Mouse (Mus musculus) testis, adult 2 months (tissue): ENCODE results near the gene Msh5. TPM values are rescaled to one million over a fixed set of nuclear protein-coding genes. Genes with fewer than 3 reads are reported as not detected.
"Not testable (repeated sequence)": the region's sequence is repeated elsewhere in the genome, so short reads cannot be mapped to it uniquely, and the experiment has no call there.

ENCODE experiments used
- H3K27ac ChIP-seq: fragments of 200-500 bp; 2 replicates; pipeline ENCODE4 v1.5.1; 2012; ENCODE audit warnings: low read depth, low read length; ENCODE audit not compliant: control insufficient read depth, insufficient read depth
- H3K27me3 ChIP-seq: fragments of 200-500 bp; 2 replicates; pipeline ENCODE4 v1.6.1; 2012; ENCODE audit warnings: mild to moderate bottlenecking, low read length, moderate library complexity; ENCODE audit not compliant: control insufficient read depth, insufficient read depth
- H3K36me3 ChIP-seq: fragments of 200-500 bp; 2 replicates; pipeline ENCODE4 v1.6.1; 2012; ENCODE audit warnings: mild to moderate bottlenecking, low read length; ENCODE audit not compliant: control insufficient read depth, insufficient read depth
- H3K4me1 ChIP-seq: fragments of 200-500 bp; 2 replicates; pipeline ENCODE4 v1.6.1; 2012; ENCODE audit warnings: low read length; ENCODE audit not compliant: control insufficient read depth, insufficient read depth
- H3K4me3 ChIP-seq: fragments of 200-500 bp; 2 replicates; pipeline ENCODE4 v1.5.1; 2012; ENCODE audit warnings: low read depth, mild to moderate bottlenecking, low read length, moderate library complexity, mixed read lengths; ENCODE audit not compliant: control insufficient read depth
- CTCF ChIP-seq: fragments of 200-500 bp; IDR thresholded peaks from 2 replicates; pipeline ENCODE4 v1.5.1; 2012; ENCODE audit warnings: low read depth, mild to moderate bottlenecking, inconsistent platforms, low read length, moderate library complexity; ENCODE audit not compliant: control insufficient read depth, insufficient read depth, insufficient replicate concordance
- POLR2A ChIP-seq: fragments of 200-500 bp; IDR thresholded peaks from 2 replicates; pipeline ENCODE4 v1.6.1; 2012; ENCODE audit warnings: low read depth, mild to moderate bottlenecking, inconsistent platforms, low read length, moderate library complexity; ENCODE audit not compliant: control insufficient read depth
- polyA plus RNA-seq: library from polyadenylated mRNA; depleted of rRNA; stranded (reverse); fragments of >200 nt; gene quantifications from 2 replicates; pipeline ENCODE4 v1.2.3, GENCODE M21; 2012

The Msh5 gene
- polyA plus RNA-seq, 1 experiment = 19.3 TPM

DNA sequence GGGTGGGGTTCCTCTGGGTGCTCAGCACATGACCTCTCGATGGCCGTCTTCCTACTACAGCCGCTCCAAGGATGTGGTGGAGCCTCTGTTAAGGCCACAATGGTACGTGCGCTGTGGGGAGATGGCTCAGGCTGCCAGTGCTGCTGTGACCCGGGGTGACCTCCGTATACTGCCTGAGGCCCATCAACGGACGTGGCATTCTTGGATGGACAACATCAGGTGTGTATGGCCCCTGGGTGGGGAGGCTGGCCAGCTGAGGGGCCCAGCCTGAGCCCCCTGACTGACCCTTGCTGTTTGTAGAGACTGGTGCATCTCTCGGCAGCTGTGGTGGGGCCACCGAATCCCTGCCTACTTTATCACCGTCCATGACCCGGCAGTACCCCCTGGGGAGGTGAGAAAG, 34.1 kb downstream of the Msh5 start:
- no peaks in the 10 kb centered on the region for H3K4me1 ChIP-seq
- no peaks in the 10 kb centered on the region; the same call in 1 of the 2 replicates for H3K36me3 ChIP-seq
- H3K4me3 ChIP-seq = no peak overlapping the region
- no peaks in the 10 kb centered on the region for H3K27me3 ChIP-seq
- TF ChIP-seq POLR2A (no peak), CTCF (no peak)
- no peak overlapping the region for H3K27ac ChIP-seq

DNA sequence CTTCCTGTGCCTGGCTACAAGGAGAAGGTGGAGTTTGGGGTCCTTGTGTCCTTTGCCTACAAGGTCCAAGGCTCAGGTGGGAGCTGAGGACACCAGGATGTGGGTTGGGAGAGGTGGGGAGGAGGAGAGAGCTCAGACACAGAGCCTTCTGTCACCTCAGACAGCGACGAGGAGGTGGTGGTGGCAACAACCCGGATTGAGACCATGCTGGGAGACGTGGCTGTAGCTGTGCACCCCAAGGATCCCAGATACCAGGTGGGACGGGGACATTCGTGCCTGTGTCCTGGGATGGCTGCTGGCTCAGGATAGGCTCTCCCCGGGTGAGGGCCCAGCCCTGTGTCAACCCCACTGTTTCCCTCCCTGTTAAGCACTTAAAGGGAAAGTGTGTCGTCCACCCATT, 35.1 kb downstream of the Msh5 start:
- H3K36me3 ChIP-seq = no peaks in the 10 kb centered on the region; the same call in 1 of the 2 replicates
- H3K27ac ChIP-seq = no peak overlapping the region
- H3K4me3 ChIP-seq = no peak overlapping the region
- H3K4me1 ChIP-seq = no peaks in the 10 kb centered on the region
- H3K27me3 ChIP-seq = no peaks in the 10 kb centered on the region
- TF ChIP-seq POLR2A = no peak
- no peak for TF ChIP-seq CTCF

DNA sequence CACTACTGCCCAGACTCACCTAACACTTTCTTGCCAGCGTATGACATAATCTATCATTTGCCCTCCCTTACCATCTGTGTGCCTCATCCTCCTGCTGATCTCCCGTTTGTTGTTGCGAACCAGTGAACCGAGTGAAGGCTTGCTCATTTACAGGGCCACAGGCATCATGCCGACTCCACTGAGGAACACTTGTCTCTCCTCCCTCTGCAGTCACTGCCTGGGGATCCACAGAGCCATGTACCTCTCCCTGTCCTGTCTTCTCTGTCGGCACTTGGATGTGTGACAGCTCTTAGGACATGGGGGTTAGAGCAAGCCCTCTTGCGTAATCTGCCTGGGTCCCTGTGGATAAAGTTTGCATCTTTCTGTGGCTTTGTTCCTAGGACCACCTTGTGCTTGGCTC, 37.0 kb downstream of the Msh5 start:
- H3K27ac ChIP-seq = no peak overlapping the region
- H3K36me3 ChIP-seq = peaks cover 3% of the 10 kb centered on the region
- no peak for TF ChIP-seq CTCF
- no peak for TF ChIP-seq POLR2A
- no peaks in the 10 kb centered on the region for H3K4me1 ChIP-seq
- no peak overlapping the region for H3K4me3 ChIP-seq
- no peaks in the 10 kb centered on the region for H3K27me3 ChIP-seq

DNA sequence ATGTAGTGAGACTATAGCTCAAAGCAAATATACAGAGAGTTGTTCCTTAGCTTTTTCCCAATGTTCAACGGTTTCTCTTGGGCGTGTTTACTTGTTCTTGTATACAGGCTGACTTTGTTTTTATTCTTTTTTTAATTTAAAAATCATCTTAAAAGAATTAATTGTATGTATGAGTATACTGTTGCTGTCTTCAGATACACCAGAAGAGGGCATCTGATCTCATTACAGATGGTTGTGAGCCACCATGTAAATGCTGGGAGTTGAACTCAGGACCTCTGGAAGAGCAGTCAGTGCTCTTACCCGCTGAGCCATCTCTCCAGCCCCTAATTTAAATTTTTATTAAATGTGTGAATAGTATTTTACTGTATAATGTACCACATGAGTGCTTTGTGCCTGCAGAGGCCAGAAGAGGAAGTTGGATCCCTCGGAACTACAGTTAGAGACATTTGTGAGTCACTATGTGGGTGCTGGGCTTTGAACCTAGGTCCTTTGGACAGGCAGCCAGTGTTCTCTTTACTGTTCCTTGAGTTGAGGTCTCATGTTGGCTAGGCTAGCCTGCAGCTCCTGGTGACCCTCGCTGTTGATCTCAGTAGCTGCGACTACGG, 39.1 kb downstream of the Msh5 start:
- Histone ChIP-seq H3K36me3 (peaks cover 3% of the 10 kb centered on the region), H3K4me1 (peaks cover 1% of the 10 kb centered on the region), H3K27me3 (no peaks in the 10 kb centered on the region), H3K27ac (no peak overlapping the region), H3K4me3 (no peak overlapping the region)
- TF ChIP-seq POLR2A (no peak), CTCF (no peak)

DNA sequence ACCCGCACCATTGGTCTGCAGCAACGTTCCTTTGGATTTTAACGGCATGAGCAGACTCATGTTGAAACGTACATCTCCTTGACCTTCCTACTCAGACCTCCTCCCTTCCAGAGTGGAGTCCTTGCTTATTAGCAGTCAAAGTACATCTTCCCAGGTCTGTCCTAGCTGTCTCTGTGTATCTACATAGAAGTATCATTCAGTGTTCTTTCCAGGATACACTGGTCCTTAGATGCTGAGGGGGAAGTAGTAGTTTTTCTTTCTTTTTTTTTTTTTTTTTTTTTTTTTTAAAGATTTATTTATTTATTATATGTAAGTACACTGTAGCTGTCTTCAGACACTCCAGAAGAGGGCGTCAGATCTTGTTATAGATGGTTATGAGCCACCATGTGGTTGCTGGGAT, 40.6 kb downstream of the Msh5 start:
- H3K27me3 ChIP-seq, H3K27ac ChIP-seq, H3K36me3 ChIP-seq, H3K4me3 ChIP-seq: not testable (repeated sequence)
- H3K4me1 ChIP-seq = peaks cover 11% of the 10 kb centered on the region

DNA sequence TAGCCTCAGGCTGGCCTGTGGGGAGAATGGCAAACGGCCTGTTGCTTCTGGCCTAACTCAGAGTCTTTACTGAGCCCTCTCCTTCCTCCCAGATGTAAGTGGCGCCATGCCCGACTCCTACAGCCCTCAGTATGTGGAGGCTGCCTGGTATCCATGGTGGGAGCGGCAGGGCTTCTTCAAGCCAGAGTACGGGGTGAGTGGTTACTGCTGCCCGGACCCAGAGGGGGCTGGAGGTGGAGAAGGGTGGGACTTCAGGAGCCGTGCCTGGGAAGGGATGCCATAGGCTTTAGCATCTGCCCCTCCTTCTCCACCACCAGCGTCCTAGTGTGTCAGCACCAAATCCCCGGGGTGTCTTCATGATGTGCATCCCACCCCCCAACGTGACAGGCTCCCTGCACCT, 41.4 kb downstream of the Msh5 start:
- no peak for TF ChIP-seq POLR2A
- TF ChIP-seq CTCF = no peak

DNA sequence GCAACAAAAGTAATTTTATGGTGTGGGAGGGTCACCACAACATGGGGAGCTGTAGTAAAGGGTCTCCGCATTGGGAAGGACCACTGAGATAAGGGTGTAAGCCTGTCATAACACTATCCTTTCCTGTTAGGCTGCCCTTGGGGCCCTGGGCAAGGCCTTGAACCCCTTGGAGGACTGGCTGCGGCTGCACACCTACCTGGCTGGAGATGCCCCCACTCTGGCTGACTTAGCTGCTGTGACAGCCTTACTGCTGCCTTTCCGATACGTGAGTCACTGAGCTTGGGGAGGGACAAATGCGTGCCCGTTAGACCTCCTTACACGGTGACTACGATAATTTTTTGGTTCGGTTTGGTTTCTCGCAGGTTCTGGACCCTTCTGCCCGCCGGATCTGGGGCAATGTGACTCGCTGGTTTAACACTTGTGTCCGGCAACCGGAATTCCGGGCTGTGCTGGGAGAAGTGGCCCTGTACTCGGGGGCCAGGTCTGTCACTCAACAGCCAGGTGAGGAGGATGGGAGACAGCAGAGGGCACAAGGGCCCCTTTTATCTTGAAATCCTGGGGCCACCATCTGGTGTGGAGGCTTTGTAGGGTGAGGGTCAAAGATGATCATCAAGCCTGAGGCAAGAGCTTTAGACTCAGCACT, 42.3 kb downstream of the Msh5 start:
- Histone ChIP-seq H3K36me3 (peaks cover 3% of the 10 kb centered on the region), H3K4me3 (no peak overlapping the region), H3K27me3 (no peaks in the 10 kb centered on the region), H3K4me1 (peaks cover 13% of the 10 kb centered on the region), H3K27ac (no peak overlapping the region)
- TF ChIP-seq POLR2A = no peak
- TF ChIP-seq CTCF = no peak

More for the DNA sequence above, 41.4 kb downstream of the Msh5 start:
- no peaks in the 10 kb centered on the region for H3K27me3 ChIP-seq
- peaks cover 3% of the 10 kb centered on the region for H3K36me3 ChIP-seq
- no peak overlapping the region for H3K27ac ChIP-seq
- H3K4me3 ChIP-seq = no peak overlapping the region
- peaks cover 11% of the 10 kb centered on the region for H3K4me1 ChIP-seq
